Mouse (Mus musculus) hindbrain, embryonic 11.5 days (tissue): ENCODE measurements around the gene Mapkap1. TPM values are rescaled to one million over a fixed set of nuclear protein-coding genes. Genes with fewer than 3 reads are reported as not detected.

Experiments used
- ATAC-seq: fragments of 200-750 bp; cut with Nextera tagmentation; 2 replicates; pipeline ENCODE4 v1.8.0; 2017; ENCODE audit warnings: mild to moderate bottlenecking, moderate TSS enrichment, moderate library complexity; ENCODE audit not compliant: low FRiP score
- DNase-seq: peaks from one replicate; pipeline ENCODE4 v3.0.0-alpha.2; 2015; ENCODE audit warnings: low spot score
- H3K27ac ChIP-seq: fragments of 300-500 bp; sonication (generic); 2 replicates; pipeline ENCODE4 v1.5.1; 2014; ENCODE audit warnings: mild to moderate bottlenecking, low read depth, low read length
- H3K27me3 ChIP-seq: fragments of 300-500 bp; sonication (generic); 2 replicates; pipeline ENCODE4 v1.6.1; 2014; ENCODE audit warnings: mild to moderate bottlenecking, low read length, moderate library complexity, mixed read lengths; ENCODE audit not compliant: control insufficient read depth, insufficient read depth
- H3K36me3 ChIP-seq: fragments of 300-500 bp; sonication (generic); 2 replicates; pipeline ENCODE4 v1.6.1; 2014; ENCODE audit warnings: mild to moderate bottlenecking, low read length, moderate library complexity, mixed read lengths; ENCODE audit not compliant: control insufficient read depth, insufficient read depth
- H3K4me1 ChIP-seq: fragments of 300-500 bp; sonication (generic); replicated peaks from 2 replicates; pipeline ENCODE4 v1.6.1; 2014; ENCODE audit warnings: low read length, mixed read lengths; ENCODE audit not compliant: control insufficient read depth, insufficient read depth
- H3K4me2 ChIP-seq: fragments of 300-500 bp; sonication (generic); replicated peaks from 2 replicates; pipeline ENCODE4 v1.6.1; 2014; ENCODE audit warnings: mild to moderate bottlenecking, low read depth, low read length
- H3K4me3 ChIP-seq: fragments of 300-500 bp; sonication (generic); 2 replicates; pipeline ENCODE4 v1.5.1; 2014; ENCODE audit warnings: low read depth, low read length
- H3K9ac ChIP-seq: fragments of 300-500 bp; sonication (generic); 2 replicates; pipeline ENCODE4 v1.6.1; 2014; ENCODE audit warnings: low read depth, low read length
- H3K9me3 ChIP-seq: fragments of 300-500 bp; sonication (generic); 2 replicates; pipeline ENCODE4 v1.6.1; 2016; ENCODE audit warnings: low read length; ENCODE audit not compliant: control insufficient read depth
- WGBS: fragments of 180-500 bp; shearing (Covaris S2); extraction: QIAGEN DNeasy Blood & Tissue Kit; methylation state at CpG from one replicate; pipeline ENCODE4 v1.1.7; 2014; 5-methylcytosine and 5-hydroxymethylcytosine counted together
- polyA plus RNA-seq: library from polyadenylated mRNA; unstranded; fragments of >200 nt; fragmentation: Nextera tagmentation; extraction: Ambion mirVana; gene quantifications from 2 replicates; pipeline ENCODE4 v1.2.1, GENCODE M21; 2014

Mapkap1 gene
- polyA plus RNA-seq, 1 experiment from 2014 or later, result 101 TPM

- ATAC-seq, result no peak
- 84% methylated on average over 8 of the region's 8 CpGs for WGBS
- no peaks in the 10 kb centered on the region for H3K36me3 ChIP-seq
- H3K4me2 ChIP-seq, result no peak overlapping the region
- no peak overlapping the region for H3K9ac ChIP-seq
- H3K9me3 ChIP-seq, result no peaks in the 10 kb centered on the region
- H3K4me3 ChIP-seq, result no peak overlapping the region
- no peak overlapping the region for H3K27ac ChIP-seq
- no peaks in the 10 kb centered on the region for H3K4me1 ChIP-seq
- no peaks in the 10 kb centered on the region for H3K27me3 ChIP-seq
- DNase-seq, result no peak
Measured at GRCm38 (mm10) chr2:34621485-34621884, 214.9 kb downstream of the Mapkap1 start.

DNA sequence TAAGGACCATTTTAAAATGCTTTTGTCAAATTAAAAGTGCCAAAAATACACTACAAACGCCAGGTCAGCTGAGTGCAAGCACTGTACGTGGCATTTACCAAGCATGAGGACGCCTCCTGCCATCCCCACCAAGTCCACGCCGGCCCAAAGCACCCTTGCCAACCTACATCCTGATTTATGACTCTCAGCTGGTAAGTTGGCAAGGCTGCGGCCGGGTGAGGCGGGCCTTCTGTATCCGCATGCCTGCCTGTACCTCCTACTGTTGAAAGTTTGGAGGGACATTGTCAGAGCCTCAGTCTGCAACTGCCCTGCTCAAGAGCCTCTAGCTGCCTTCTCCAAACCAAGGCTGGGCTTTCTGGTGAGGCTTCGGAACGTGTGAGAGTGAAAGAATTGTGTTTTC is 215.9 kb downstream of the Mapkap1 start:
- H3K9ac ChIP-seq, result no peak overlapping the region

GRCm38 (mm10) chr2:34623181-34623580 is 216.6 kb downstream of the Mapkap1 start:
- Histone ChIP-seq H3K4me1 (no peaks in the 10 kb centered on the region), H3K9me3 (no peaks in the 10 kb centered on the region), H3K9ac (no peak overlapping the region), H3K27me3 (no peaks in the 10 kb centered on the region), H3K27ac (no peak overlapping the region), H3K4me2 (no peak overlapping the region), H3K36me3 (no peaks in the 10 kb centered on the region), H3K4me3 (no peak overlapping the region)
- 87% methylated on average over 8 of the region's 8 CpGs for WGBS
- no peak for ATAC-seq
- no peak for DNase-seq

More for the DNA sequence above, 215.9 kb downstream of the Mapkap1 start:
- WGBS, result 86% methylated on average over 11 of the region's 11 CpGs
- no peaks in the 10 kb centered on the region for H3K36me3 ChIP-seq
- H3K27ac ChIP-seq, result no peak overlapping the region
- ATAC-seq (no peak), DNase-seq (no peak)
- no peaks in the 10 kb centered on the region for H3K4me1 ChIP-seq
- H3K9me3 ChIP-seq, result no peaks in the 10 kb centered on the region
- no peak overlapping the region for H3K4me3 ChIP-seq
- no peak overlapping the region for H3K4me2 ChIP-seq
- no peaks in the 10 kb centered on the region for H3K27me3 ChIP-seq

DNA sequence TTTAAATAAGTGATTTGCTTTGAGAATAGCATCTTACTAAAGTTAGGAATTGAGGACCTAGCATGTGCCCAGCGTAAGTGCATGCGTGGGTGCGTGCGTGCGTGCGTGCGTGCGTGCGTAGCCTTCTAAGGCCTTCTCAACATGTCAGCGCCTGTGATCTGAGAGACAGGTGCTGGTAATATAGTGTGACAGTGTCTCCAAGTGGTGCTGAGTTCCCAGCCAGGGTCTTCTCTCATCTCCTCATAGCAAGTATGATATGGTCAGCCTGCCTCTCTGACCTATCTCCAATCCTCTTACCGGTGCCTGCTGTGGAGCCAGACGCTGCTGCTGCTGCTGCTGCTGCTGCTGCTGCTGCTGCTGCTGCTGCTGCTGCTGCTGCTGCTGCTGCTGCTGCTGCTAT is 217.5 kb downstream of the Mapkap1 start:
- DNase-seq, result no peak
- WGBS, result 96% methylated on average over 12 of the region's 12 CpGs
- no peak overlapping the region for H3K4me3 ChIP-seq
- no peak overlapping the region for H3K27ac ChIP-seq
- no peaks in the 10 kb centered on the region for H3K9me3 ChIP-seq
- no peaks in the 10 kb centered on the region for H3K36me3 ChIP-seq
- ATAC-seq, result no peak
- no peaks in the 10 kb centered on the region for H3K4me1 ChIP-seq
- no peak overlapping the region for H3K9ac ChIP-seq
- no peak overlapping the region for H3K4me2 ChIP-seq
- H3K27me3 ChIP-seq, result no peaks in the 10 kb centered on the region

- no peak overlapping the region for H3K27ac ChIP-seq
- H3K4me1 ChIP-seq, result no peaks in the 10 kb centered on the region
- H3K27me3 ChIP-seq, result no peaks in the 10 kb centered on the region
- no peaks in the 10 kb centered on the region for H3K36me3 ChIP-seq
- H3K9ac ChIP-seq, result no peak overlapping the region
- H3K4me3 ChIP-seq, result no peak overlapping the region
- no peak overlapping the region for H3K4me2 ChIP-seq
- WGBS, result 79% methylated on average over 17 of the region's 17 CpGs
- no peak for DNase-seq
- H3K9me3 ChIP-seq, result no peaks in the 10 kb centered on the region
- no peak for ATAC-seq
Measured at GRCm38 (mm10) chr2:34627328-34628226, 221.0 kb downstream of the Mapkap1 start.

GRCm38 (mm10) chr2:34628903-34629540 is 222.5 kb downstream of the Mapkap1 start:
- 93% methylated on average over 4 of the region's 4 CpGs for WGBS

DNA sequence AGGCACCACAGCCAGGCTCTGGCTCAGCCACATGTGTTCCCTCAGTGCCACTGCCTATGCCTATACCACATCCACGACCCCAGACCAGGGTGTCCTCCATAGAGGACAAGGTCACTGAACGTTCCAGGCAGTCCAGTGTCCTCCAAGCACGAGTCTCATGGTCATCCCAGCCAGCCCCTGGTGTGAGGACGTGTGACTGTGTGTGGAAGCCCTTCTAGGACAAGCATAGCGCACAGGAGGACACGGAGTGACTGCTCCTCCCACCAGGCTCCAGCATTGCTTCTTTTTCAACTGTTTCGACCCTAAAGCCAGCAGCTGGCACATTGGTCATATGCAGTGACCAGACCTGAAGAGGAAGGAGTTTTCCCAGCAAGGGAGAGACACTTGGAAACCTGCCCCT is 223.2 kb downstream of the Mapkap1 start:
- Histone ChIP-seq H3K4me2 (no peak overlapping the region), H3K27me3 (no peaks in the 10 kb centered on the region), H3K9ac (no peak overlapping the region), H3K4me3 (no peak overlapping the region), H3K4me1 (no peaks in the 10 kb centered on the region), H3K27ac (no peak overlapping the region), H3K9me3 (no peaks in the 10 kb centered on the region), H3K36me3 (no peaks in the 10 kb centered on the region)
- no peak for ATAC-seq
- 83% methylated on average over 7 of the region's 7 CpGs for WGBS
- no peak for DNase-seq

More at GRCm38 (mm10) chr2:34628903-34629540, 222.5 kb downstream of the Mapkap1 start:
- no peak overlapping the region for H3K4me2 ChIP-seq
- no peaks in the 10 kb centered on the region for H3K4me1 ChIP-seq
- no peak overlapping the region for H3K4me3 ChIP-seq
- no peaks in the 10 kb centered on the region for H3K27me3 ChIP-seq
- no peak overlapping the region for H3K9ac ChIP-seq
- H3K9me3 ChIP-seq, result no peaks in the 10 kb centered on the region
- ATAC-seq (no peak), DNase-seq (no peak)
- no peak overlapping the region for H3K27ac ChIP-seq
- H3K36me3 ChIP-seq, result no peaks in the 10 kb centered on the region

GRCm38 (mm10) chr2:34630445-34630844 is 223.9 kb downstream of the Mapkap1 start:
- no peaks in the 10 kb centered on the region for H3K27me3 ChIP-seq
- H3K4me2 ChIP-seq, result no peak overlapping the region
- H3K4me1 ChIP-seq, result no peaks in the 10 kb centered on the region
- no peaks in the 10 kb centered on the region for H3K9me3 ChIP-seq
- H3K9ac ChIP-seq, result no peak overlapping the region
- DNase-seq, result no peak
- no peaks in the 10 kb centered on the region for H3K36me3 ChIP-seq
- no peak overlapping the region for H3K27ac ChIP-seq
- 80% methylated on average over 6 of the region's 6 CpGs for WGBS
- no peak overlapping the region for H3K4me3 ChIP-seq
- ATAC-seq, result no peak

GRCm38 (mm10) chr2:34632051-34632450 is 225.5 kb downstream of the Mapkap1 start:
- ATAC-seq, result no peak

More at GRCm38 (mm10) chr2:34632051-34632450, 225.5 kb downstream of the Mapkap1 start:
- H3K4me3 ChIP-seq, result no peak overlapping the region
- no peaks in the 10 kb centered on the region for H3K36me3 ChIP-seq
- H3K4me2 ChIP-seq, result no peak overlapping the region
- no peaks in the 10 kb centered on the region for H3K4me1 ChIP-seq
- 89% methylated on average over 12 of the region's 12 CpGs for whole genome bisulfite sequencing
- no peaks in the 10 kb centered on the region for H3K27me3 ChIP-seq
- no peak overlapping the region for H3K27ac ChIP-seq
- no peaks in the 10 kb centered on the region for H3K9me3 ChIP-seq
- DNase-seq, result no peak
- no peak overlapping the region for H3K9ac ChIP-seq
